Mouse (Mus musculus): ENCODE results near the gene Mctp2. TPM values are rescaled to one million over a fixed set of nuclear protein-coding genes. Genes with fewer than 3 reads are reported as not detected.
A peak's percentile ranks its signal among the peaks of the same experiment; 100 is the strongest.

The Mctp2 gene
- polyA plus RNA-seq, 1 experiment from 2014 or later, result 0.24 TPM

GRCm38 (mm10) chr7:72098603-72099002 is 207.8 kb downstream of the Mctp2 start:
- Histone ChIP-seq H3K4me3 (replicated peaks; ENCODE audit: low read length) (no peak overlapping the region), H3K9me3 (ENCODE audit: control insufficient read depth, low read length) (no peaks in the 10 kb centered on the region), H3K36me3 (ENCODE audit: control insufficient read depth, insufficient read depth) (no peaks in the 10 kb centered on the region), H3K4me2 (ENCODE audit: low read length) (no peak overlapping the region), H3K27ac (ENCODE audit: low read length) (no peak overlapping the region), H3K9ac (replicated peaks; ENCODE audit: low read depth, low read length) (no peak overlapping the region), H3K27me3 (replicated peaks; ENCODE audit: control insufficient read depth, insufficient read depth, low read length) (no peaks in the 10 kb centered on the region), H3K4me1 (replicated peaks; ENCODE audit: control insufficient read depth, insufficient read depth, low read length) (no peaks in the 10 kb centered on the region)
- 84% methylated on average over 6 of the region's 6 CpGs for WGBS
- ATAC-seq, result no peak

GRCm38 (mm10) chr7:72096973-72097372 is 209.4 kb downstream of the Mctp2 start:
- Histone ChIP-seq H3K4me3 (replicated peaks; ENCODE audit: low read length) (no peak overlapping the region), H3K27me3 (replicated peaks; ENCODE audit: control insufficient read depth, insufficient read depth, low read length) (no peaks in the 10 kb centered on the region), H3K27ac (ENCODE audit: low read length) (no peak overlapping the region), H3K36me3 (ENCODE audit: control insufficient read depth, insufficient read depth) (no peaks in the 10 kb centered on the region), H3K9me3 (ENCODE audit: control insufficient read depth, low read length) (no peaks in the 10 kb centered on the region), H3K4me1 (replicated peaks; ENCODE audit: control insufficient read depth, insufficient read depth, low read length) (no peaks in the 10 kb centered on the region), H3K9ac (replicated peaks; ENCODE audit: low read depth, low read length) (no peak overlapping the region), H3K4me2 (ENCODE audit: low read length) (no peak overlapping the region)
- no peak for ATAC-seq
- WGBS, result 21% methylated on average over 1 of the region's 1 CpGs

GRCm38 (mm10) chr7:72096433-72096832 is 210.0 kb downstream of the Mctp2 start:
- no peaks in the 10 kb centered on the region for H3K27me3 ChIP-seq (replicated peaks; ENCODE audit: control insufficient read depth, insufficient read depth, low read length)
- H3K27ac ChIP-seq (ENCODE audit: low read length), result no peak overlapping the region
- no peak overlapping the region for H3K4me3 ChIP-seq (replicated peaks; ENCODE audit: low read length)
- H3K4me2 ChIP-seq (ENCODE audit: low read length), result no peak overlapping the region
- H3K9me3 ChIP-seq (ENCODE audit: control insufficient read depth, low read length), result no peaks in the 10 kb centered on the region
- 42% methylated on average over 3 of the region's 3 CpGs for WGBS
- H3K4me1 ChIP-seq (replicated peaks; ENCODE audit: control insufficient read depth, insufficient read depth, low read length), result no peaks in the 10 kb centered on the region
- H3K9ac ChIP-seq (replicated peaks; ENCODE audit: low read depth, low read length), result no peak overlapping the region
- no peaks in the 10 kb centered on the region for H3K36me3 ChIP-seq (ENCODE audit: control insufficient read depth, insufficient read depth)
- ATAC-seq, result no peak

- Histone ChIP-seq H3K9ac (replicated peaks; ENCODE audit: low read depth, low read length) (no peak overlapping the region), H3K9me3 (ENCODE audit: control insufficient read depth, low read length) (no peaks in the 10 kb centered on the region), H3K27me3 (replicated peaks; ENCODE audit: control insufficient read depth, insufficient read depth, low read length) (no peaks in the 10 kb centered on the region), H3K27ac (ENCODE audit: low read length) (no peak overlapping the region), H3K4me3 (replicated peaks; ENCODE audit: low read length) (no peak overlapping the region), H3K4me2 (ENCODE audit: low read length) (no peak overlapping the region), H3K36me3 (ENCODE audit: control insufficient read depth, insufficient read depth) (no peaks in the 10 kb centered on the region), H3K4me1 (replicated peaks; ENCODE audit: control insufficient read depth, insufficient read depth, low read length) (no peaks in the 10 kb centered on the region)
- 91% methylated on average over 3 of the region's 3 CpGs for WGBS
- ATAC-seq, result no peak
Measured at GRCm38 (mm10) chr7:72089463-72090175, 216.8 kb downstream of the Mctp2 start.

GRCm38 (mm10) chr7:72080705-72081104 is 225.7 kb downstream of the Mctp2 start:
- no peaks in the 10 kb centered on the region for H3K9me3 ChIP-seq (ENCODE audit: control insufficient read depth, low read length)
- H3K4me2 ChIP-seq (ENCODE audit: low read length), result no peak overlapping the region
- H3K4me3 ChIP-seq (replicated peaks; ENCODE audit: low read length), result no peak overlapping the region
- no peak overlapping the region for H3K9ac ChIP-seq (replicated peaks; ENCODE audit: low read depth, low read length)
- no peaks in the 10 kb centered on the region for H3K27me3 ChIP-seq (replicated peaks; ENCODE audit: control insufficient read depth, insufficient read depth, low read length)
- H3K4me1 ChIP-seq (replicated peaks; ENCODE audit: control insufficient read depth, insufficient read depth, low read length), result no peaks in the 10 kb centered on the region
- no peak overlapping the region for H3K27ac ChIP-seq (ENCODE audit: low read length)
- 87% methylated on average over 1 of the region's 1 CpGs for WGBS
- ATAC-seq, result no peak
- H3K36me3 ChIP-seq (ENCODE audit: control insufficient read depth, insufficient read depth), result no peaks in the 10 kb centered on the region

GRCm38 (mm10) chr7:72078896-72079295 is 227.5 kb downstream of the Mctp2 start:
- H3K9me3 ChIP-seq (ENCODE audit: control insufficient read depth, low read length), result no peaks in the 10 kb centered on the region
- no peak overlapping the region for H3K4me2 ChIP-seq (ENCODE audit: low read length)
- no peak overlapping the region for H3K9ac ChIP-seq (replicated peaks; ENCODE audit: low read depth, low read length)
- no peaks in the 10 kb centered on the region for H3K4me1 ChIP-seq (replicated peaks; ENCODE audit: control insufficient read depth, insufficient read depth, low read length)
- H3K4me3 ChIP-seq (replicated peaks; ENCODE audit: low read length), result no peak overlapping the region
- H3K27me3 ChIP-seq (replicated peaks; ENCODE audit: control insufficient read depth, insufficient read depth, low read length), result no peaks in the 10 kb centered on the region
- 26% methylated on average over 5 of the region's 5 CpGs for WGBS
- H3K36me3 ChIP-seq (ENCODE audit: control insufficient read depth, insufficient read depth), result no peaks in the 10 kb centered on the region
- no peak for ATAC-seq
- H3K27ac ChIP-seq (ENCODE audit: low read length), result no peak overlapping the region

- ATAC-seq, result 0 out of 2 replicates have a peak, but pooled peaks have one; percentile 54
- Histone ChIP-seq H3K27me3 (replicated peaks; ENCODE audit: control insufficient read depth, insufficient read depth, low read length) (no peaks in the 10 kb centered on the region), H3K4me2 (ENCODE audit: low read length) (no peak overlapping the region), H3K36me3 (ENCODE audit: control insufficient read depth, insufficient read depth) (no peaks in the 10 kb centered on the region), H3K4me1 (replicated peaks; ENCODE audit: control insufficient read depth, insufficient read depth, low read length) (0 out of 2 replicates have a peak, but pooled peaks cover 3% of the 10 kb centered on the region), H3K4me3 (replicated peaks; ENCODE audit: low read length) (no peak overlapping the region), H3K9me3 (ENCODE audit: control insufficient read depth, low read length) (no peaks in the 10 kb centered on the region), H3K27ac (ENCODE audit: low read length) (no peak overlapping the region), H3K9ac (replicated peaks; ENCODE audit: low read depth, low read length) (no peak overlapping the region)
- WGBS, result 65% methylated on average over 13 of the region's 13 CpGs
Measured at GRCm38 (mm10) chr7:72071418-72072184, 234.8 kb downstream of the Mctp2 start.

GRCm38 (mm10) chr7:72068454-72068853 is 238.0 kb downstream of the Mctp2 start:
- no peak overlapping the region for H3K9ac ChIP-seq (replicated peaks; ENCODE audit: low read depth, low read length)
- WGBS, result 74% methylated on average over 2 of the region's 2 CpGs
- ATAC-seq, result no peak

GRCm38 (mm10) chr7:72066352-72066751 is 240.1 kb downstream of the Mctp2 start:
- Histone ChIP-seq H3K9ac (replicated peaks; ENCODE audit: low read depth, low read length) (no peak overlapping the region), H3K4me1 (replicated peaks; ENCODE audit: control insufficient read depth, insufficient read depth, low read length) (0 out of 2 replicates have a peak, but pooled peaks cover under 1% of the 10 kb centered on the region), H3K9me3 (ENCODE audit: control insufficient read depth, low read length) (no peaks in the 10 kb centered on the region), H3K36me3 (ENCODE audit: control insufficient read depth, insufficient read depth) (no peaks in the 10 kb centered on the region), H3K27ac (ENCODE audit: low read length) (no peak overlapping the region), H3K27me3 (replicated peaks; ENCODE audit: control insufficient read depth, insufficient read depth, low read length) (no peaks in the 10 kb centered on the region), H3K4me3 (replicated peaks; ENCODE audit: low read length) (no peak overlapping the region), H3K4me2 (ENCODE audit: low read length) (no peak overlapping the region)
- WGBS, result 93% methylated on average over 2 of the region's 2 CpGs
- no peak for ATAC-seq

More at GRCm38 (mm10) chr7:72068454-72068853, 238.0 kb downstream of the Mctp2 start:
- Histone ChIP-seq H3K27me3 (replicated peaks; ENCODE audit: control insufficient read depth, insufficient read depth, low read length) (no peaks in the 10 kb centered on the region), H3K4me3 (replicated peaks; ENCODE audit: low read length) (no peak overlapping the region), H3K4me1 (replicated peaks; ENCODE audit: control insufficient read depth, insufficient read depth, low read length) (0 out of 2 replicates have a peak, but pooled peaks cover 3% of the 10 kb centered on the region), H3K9me3 (ENCODE audit: control insufficient read depth, low read length) (no peaks in the 10 kb centered on the region), H3K4me2 (ENCODE audit: low read length) (no peak overlapping the region), H3K27ac (ENCODE audit: low read length) (no peak overlapping the region), H3K36me3 (ENCODE audit: control insufficient read depth, insufficient read depth) (no peaks in the 10 kb centered on the region)

Measured in forebrain, embryonic 16.5 days (tissue).